Mouse (Mus musculus): ENCODE data around the gene Pask. TPM values are rescaled to one million over a fixed set of nuclear protein-coding genes. Genes with fewer than 3 reads are reported as not detected.
A peak's percentile ranks its signal among the peaks of the same experiment; 100 is the strongest.
"Not testable (repeated sequence)": the region's sequence is repeated elsewhere in the genome, so short reads cannot be mapped to it uniquely, and the experiment has no call there.

Gene Pask
- polyA plus RNA-seq, 1 experiment from 2014 or later, result 4.6 TPM

DNA sequence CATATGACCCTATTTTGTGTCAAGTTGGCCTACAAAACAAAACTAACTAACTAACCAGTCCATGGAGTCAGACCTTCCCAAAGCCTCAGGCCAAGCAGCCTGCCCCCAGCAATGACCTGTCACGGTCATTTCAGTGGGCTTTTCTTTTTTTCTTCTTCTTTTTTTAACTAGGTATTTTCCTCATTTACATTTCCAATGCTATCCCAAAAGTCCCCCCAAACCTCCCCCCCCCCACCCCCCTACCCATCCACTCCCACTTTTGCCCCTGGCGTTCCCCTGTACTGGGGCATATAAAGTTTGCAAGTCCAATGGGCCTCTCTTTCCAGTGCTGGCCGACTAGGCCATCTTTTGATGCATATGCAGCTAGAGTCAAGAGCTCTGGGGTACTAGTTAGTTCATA is 48.8 kb downstream of the Pask start:
- H3K4me2 ChIP-seq (ENCODE audit: low read depth, low read length); H3K9me3 ChIP-seq (ENCODE audit: control insufficient read depth, low read length); ATAC-seq (ENCODE audit: low read depth); H3K27me3 ChIP-seq (ENCODE audit: control insufficient read depth, insufficient read depth, low read length); H3K4me3 ChIP-seq (ENCODE audit: low read depth, low read length); H3K4me1 ChIP-seq (ENCODE audit: control insufficient read depth, insufficient read depth, low read length); H3K27ac ChIP-seq (ENCODE audit: low read depth, low read length); H3K9ac ChIP-seq (replicated peaks; ENCODE audit: low read depth, low read length): not testable (repeated sequence)
- H3K36me3 ChIP-seq (ENCODE audit: control insufficient read depth, insufficient read depth, low read length), result peaks cover 19% of the 10 kb centered on the region
- 88% methylated on average over 3 of the region's 3 CpGs for WGBS

DNA sequence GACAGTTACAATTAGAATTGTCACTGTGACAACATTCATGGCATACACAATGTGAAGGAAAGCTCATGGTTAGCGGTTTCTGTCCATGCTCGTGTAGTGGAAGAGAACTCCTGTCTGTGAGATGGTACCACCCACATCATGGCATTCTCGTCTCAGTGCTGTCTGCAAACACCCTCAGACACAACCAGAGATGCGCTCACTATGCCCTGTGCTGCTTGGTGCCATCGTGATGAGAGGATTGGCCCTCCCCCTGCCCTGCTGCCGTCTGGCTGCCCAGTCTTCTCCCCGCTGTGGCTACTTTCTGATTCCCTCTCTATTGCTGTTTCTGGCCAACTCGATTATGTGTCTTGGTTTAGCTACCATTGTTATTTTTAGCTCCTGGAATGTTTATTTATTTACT is 51.3 kb downstream of the Pask start:
- ATAC-seq (ENCODE audit: low read depth), result no peak
- H3K27me3 ChIP-seq (ENCODE audit: control insufficient read depth, insufficient read depth, low read length), result no peaks in the 10 kb centered on the region
- no peak overlapping the region for H3K4me3 ChIP-seq (ENCODE audit: low read depth, low read length)
- H3K4me1 ChIP-seq (ENCODE audit: control insufficient read depth, insufficient read depth, low read length), result no peaks in the 10 kb centered on the region
- no peak overlapping the region for H3K9ac ChIP-seq (replicated peaks; ENCODE audit: low read depth, low read length)
- H3K9me3 ChIP-seq (ENCODE audit: control insufficient read depth, low read length), result no peaks in the 10 kb centered on the region
- WGBS, result 81% methylated on average over 8 of the region's 8 CpGs
- H3K36me3 ChIP-seq (ENCODE audit: control insufficient read depth, insufficient read depth, low read length), result peaks cover 10% of the 10 kb centered on the region
- no peak overlapping the region for H3K4me2 ChIP-seq (ENCODE audit: low read depth, low read length)
- no peak overlapping the region for H3K27ac ChIP-seq (ENCODE audit: low read depth, low read length)

DNA sequence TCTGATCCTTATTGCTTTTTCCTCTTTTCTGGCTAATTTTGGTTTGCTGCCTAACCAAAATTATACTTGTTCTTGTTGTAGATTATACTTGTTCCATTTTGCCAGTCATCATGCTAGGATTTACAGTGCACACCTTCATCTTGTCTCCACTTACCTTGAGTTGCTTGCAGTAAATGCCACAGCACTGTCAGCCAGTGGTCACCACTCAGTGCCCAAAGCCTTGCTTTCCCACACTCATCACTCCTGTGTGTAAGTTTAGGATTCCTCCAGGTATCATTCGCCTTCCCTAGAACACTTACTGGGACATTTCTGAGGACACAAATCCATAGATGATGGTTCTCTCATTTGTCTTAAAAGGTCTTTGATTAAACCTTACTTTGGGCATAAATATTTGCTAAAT is 51.7 kb downstream of the Pask start:
- H3K36me3 ChIP-seq (ENCODE audit: control insufficient read depth, insufficient read depth, low read length), result peaks cover 6% of the 10 kb centered on the region
- no peaks in the 10 kb centered on the region for H3K9me3 ChIP-seq (ENCODE audit: control insufficient read depth, low read length)
- no peak overlapping the region for H3K27ac ChIP-seq (ENCODE audit: low read depth, low read length)
- no peaks in the 10 kb centered on the region for H3K4me1 ChIP-seq (ENCODE audit: control insufficient read depth, insufficient read depth, low read length)
- no peak overlapping the region for H3K4me2 ChIP-seq (ENCODE audit: low read depth, low read length)
- no peaks in the 10 kb centered on the region for H3K27me3 ChIP-seq (ENCODE audit: control insufficient read depth, insufficient read depth, low read length)
- ATAC-seq (ENCODE audit: low read depth), result no peak
- H3K4me3 ChIP-seq (ENCODE audit: low read depth, low read length), result no peak overlapping the region
- WGBS, result 96% methylated on average over 1 of the region's 1 CpGs
- no peak overlapping the region for H3K9ac ChIP-seq (replicated peaks; ENCODE audit: low read depth, low read length)

DNA sequence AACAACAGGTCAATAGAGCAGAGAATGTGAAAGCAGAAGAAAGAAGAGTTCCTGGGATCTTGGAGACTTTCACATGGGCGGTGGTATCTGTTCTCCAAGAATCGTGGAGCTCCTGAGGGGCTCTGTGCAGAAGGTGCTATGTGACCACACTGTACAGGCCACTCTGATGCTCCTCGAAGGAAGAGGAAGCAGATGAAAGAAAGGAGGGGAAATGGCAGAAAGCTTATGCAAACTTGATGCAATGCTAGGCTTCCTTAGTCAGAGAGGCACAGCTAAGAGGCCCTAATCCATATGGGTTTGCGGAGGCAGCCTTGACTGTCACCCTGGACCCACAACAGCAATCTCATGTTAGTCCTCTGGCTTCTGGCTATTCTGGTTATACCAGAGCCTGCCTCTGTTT is 52.3 kb downstream of the Pask start:
- Histone ChIP-seq H3K9ac (replicated peaks; ENCODE audit: low read depth, low read length) (no peak overlapping the region), H3K4me3 (ENCODE audit: low read depth, low read length) (no peak overlapping the region), H3K4me1 (ENCODE audit: control insufficient read depth, insufficient read depth, low read length) (no peaks in the 10 kb centered on the region), H3K4me2 (ENCODE audit: low read depth, low read length) (no peak overlapping the region), H3K9me3 (ENCODE audit: control insufficient read depth, low read length) (no peaks in the 10 kb centered on the region), H3K27ac (ENCODE audit: low read depth, low read length) (no peak overlapping the region), H3K36me3 (ENCODE audit: control insufficient read depth, insufficient read depth, low read length) (peaks cover 4% of the 10 kb centered on the region; the same call in 1 of the 2 replicates), H3K27me3 (ENCODE audit: control insufficient read depth, insufficient read depth, low read length) (no peaks in the 10 kb centered on the region)
- no peak for ATAC-seq (ENCODE audit: low read depth)
- 87% methylated on average over 4 of the region's 4 CpGs for WGBS

DNA sequence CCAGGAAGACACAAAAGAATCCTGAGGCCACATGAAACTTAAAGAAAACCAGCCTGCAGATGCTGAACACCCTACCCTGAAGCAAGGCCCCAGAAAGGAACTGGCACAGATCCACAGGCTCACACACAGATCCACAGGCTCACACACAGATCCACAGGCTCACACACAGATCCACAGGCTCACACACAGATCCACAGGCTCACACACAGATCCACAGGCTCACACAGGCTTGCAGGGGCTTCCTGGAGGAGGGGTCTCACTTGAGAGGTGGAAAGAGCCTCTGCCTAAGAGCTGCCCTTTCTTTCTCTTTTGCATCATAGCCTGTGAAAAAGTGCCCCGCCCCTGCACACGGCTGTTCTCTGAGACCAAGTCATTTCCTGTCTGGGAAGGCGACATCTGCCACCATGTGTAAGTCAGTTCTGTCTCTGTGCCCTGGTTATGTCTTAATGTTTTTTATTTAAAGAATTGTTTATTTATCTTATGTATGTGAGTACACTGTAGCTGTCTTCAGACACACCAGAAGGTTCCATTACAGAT is 53.5 kb downstream of the Pask start:
- Histone ChIP-seq H3K4me1 (ENCODE audit: control insufficient read depth, insufficient read depth, low read length) (no peaks in the 10 kb centered on the region), H3K4me2 (ENCODE audit: low read depth, low read length) (no peak overlapping the region), H3K27ac (ENCODE audit: low read depth, low read length) (no peak overlapping the region), H3K4me3 (ENCODE audit: low read depth, low read length) (no peak overlapping the region), H3K27me3 (ENCODE audit: control insufficient read depth, insufficient read depth, low read length) (no peaks in the 10 kb centered on the region), H3K9ac (replicated peaks; ENCODE audit: low read depth, low read length) (no peak overlapping the region), H3K36me3 (ENCODE audit: control insufficient read depth, insufficient read depth, low read length) (no peaks in the 10 kb centered on the region), H3K9me3 (ENCODE audit: control insufficient read depth, low read length) (no peaks in the 10 kb centered on the region)
- 63% methylated on average over 3 of the region's 3 CpGs for WGBS
- ATAC-seq (ENCODE audit: low read depth), result no peak

DNA sequence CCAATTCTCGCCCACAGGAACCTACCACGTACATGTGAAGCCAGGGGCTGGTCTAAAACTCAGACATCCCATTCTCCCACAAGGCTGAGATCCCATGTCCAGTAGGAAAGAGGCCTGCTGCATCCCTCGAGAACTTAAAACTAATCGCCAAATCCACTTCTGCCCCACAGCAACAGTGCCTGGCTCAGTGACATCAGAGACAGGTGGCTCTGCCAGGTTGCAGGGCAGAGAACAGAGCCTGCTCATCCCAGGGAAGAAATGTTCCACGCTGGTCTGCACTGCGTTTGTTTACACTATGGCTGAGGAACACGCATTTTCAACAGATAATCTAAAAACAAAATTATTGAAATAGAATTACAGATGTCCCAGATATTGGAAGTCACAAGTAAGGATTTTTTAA is 66.2 kb downstream of the Pask start:
- Histone ChIP-seq H3K9me3 (ENCODE audit: control insufficient read depth, low read length) (no peaks in the 10 kb centered on the region), H3K4me2 (ENCODE audit: low read depth, low read length) (no peak overlapping the region), H3K4me3 (ENCODE audit: low read depth, low read length) (no peak overlapping the region), H3K36me3 (ENCODE audit: control insufficient read depth, insufficient read depth, low read length) (no peaks in the 10 kb centered on the region), H3K4me1 (ENCODE audit: control insufficient read depth, insufficient read depth, low read length) (no peaks in the 10 kb centered on the region), H3K27ac (ENCODE audit: low read depth, low read length) (no peak overlapping the region), H3K27me3 (ENCODE audit: control insufficient read depth, insufficient read depth, low read length) (no peaks in the 10 kb centered on the region), H3K9ac (replicated peaks; ENCODE audit: low read depth, low read length) (no peak overlapping the region)
- 83% methylated on average over 7 of the region's 7 CpGs for WGBS
- no peak for ATAC-seq (ENCODE audit: low read depth)

DNA sequence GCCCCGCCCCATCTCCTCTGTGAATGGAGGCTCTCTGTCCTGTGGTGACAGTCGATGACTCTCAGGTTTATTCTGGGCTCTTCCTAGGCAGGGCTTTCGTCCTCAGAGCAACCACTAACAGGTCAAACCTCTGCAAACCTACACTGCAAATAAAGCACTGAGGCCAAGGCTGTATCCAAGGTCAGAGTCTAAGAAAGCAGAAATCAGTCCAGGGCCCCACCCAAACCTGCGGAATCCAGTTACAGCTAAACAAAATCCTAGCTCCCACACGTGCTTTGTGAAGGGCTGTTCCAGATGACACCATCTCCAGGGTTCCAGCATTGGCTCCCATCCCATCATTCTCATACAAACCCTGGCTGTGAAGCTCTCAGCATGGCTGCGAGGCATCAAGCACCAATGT is 67.7 kb downstream of the Pask start:
- no peaks in the 10 kb centered on the region for H3K27me3 ChIP-seq (ENCODE audit: control insufficient read depth, insufficient read depth, low read length)
- no peaks in the 10 kb centered on the region for H3K4me1 ChIP-seq (ENCODE audit: control insufficient read depth, insufficient read depth, low read length)
- no peak overlapping the region for H3K9ac ChIP-seq (replicated peaks; ENCODE audit: low read depth, low read length)
- H3K27ac ChIP-seq (ENCODE audit: low read depth, low read length), result no peak overlapping the region
- no peak overlapping the region for H3K4me3 ChIP-seq (ENCODE audit: low read depth, low read length)
- no peaks in the 10 kb centered on the region for H3K36me3 ChIP-seq (ENCODE audit: control insufficient read depth, insufficient read depth, low read length)
- H3K9me3 ChIP-seq (ENCODE audit: control insufficient read depth, low read length), result no peaks in the 10 kb centered on the region
- no peak for ATAC-seq (ENCODE audit: low read depth)
- no peak overlapping the region for H3K4me2 ChIP-seq (ENCODE audit: low read depth, low read length)
- WGBS, result 78% methylated on average over 6 of the region's 6 CpGs

DNA sequence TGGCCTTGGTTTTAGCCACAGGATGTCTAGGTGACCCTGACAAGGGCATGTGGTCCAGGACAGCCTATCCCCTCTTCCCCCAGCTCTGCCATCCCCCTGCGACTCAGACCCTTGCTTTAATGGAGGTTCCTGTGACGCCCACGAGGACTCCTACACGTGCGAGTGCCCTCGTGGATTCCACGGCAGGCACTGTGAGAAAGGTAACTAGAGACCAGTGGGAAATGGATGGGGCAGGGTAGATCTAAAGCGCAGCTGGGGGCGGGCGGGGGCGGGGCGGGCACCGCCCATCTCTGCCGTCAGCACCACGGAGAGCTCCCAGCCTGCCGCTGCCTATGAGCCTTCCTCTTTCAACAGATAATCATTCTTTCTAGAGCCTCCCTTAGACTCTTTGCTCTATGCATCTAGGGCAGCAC is 70.9 kb downstream of the Pask start:
- peak overlapping the region; percentile 2; the same call in 1 of the 2 replicates for H3K4me3 ChIP-seq (ENCODE audit: low read depth, low read length)
- WGBS, result 2% methylated on average over 16 of the region's 16 CpGs
- H3K9ac ChIP-seq (replicated peaks; ENCODE audit: low read depth, low read length), result no peak overlapping the region
- peak overlapping the region; percentile 17; the same call in 1 of the 2 replicates for H3K4me2 ChIP-seq (ENCODE audit: low read depth, low read length)
- H3K36me3 ChIP-seq (ENCODE audit: control insufficient read depth, insufficient read depth, low read length), result no peaks in the 10 kb centered on the region
- H3K9me3 ChIP-seq (ENCODE audit: control insufficient read depth, low read length), result no peaks in the 10 kb centered on the region
- H3K27me3 ChIP-seq (ENCODE audit: control insufficient read depth, insufficient read depth, low read length), result no peaks in the 10 kb centered on the region
- ATAC-seq (ENCODE audit: low read depth), result peak; percentile 51; the same call in 1 of the 2 replicates
- H3K27ac ChIP-seq (ENCODE audit: low read depth, low read length), result no peak overlapping the region
- H3K4me1 ChIP-seq (ENCODE audit: control insufficient read depth, insufficient read depth, low read length), result no peaks in the 10 kb centered on the region

DNA sequence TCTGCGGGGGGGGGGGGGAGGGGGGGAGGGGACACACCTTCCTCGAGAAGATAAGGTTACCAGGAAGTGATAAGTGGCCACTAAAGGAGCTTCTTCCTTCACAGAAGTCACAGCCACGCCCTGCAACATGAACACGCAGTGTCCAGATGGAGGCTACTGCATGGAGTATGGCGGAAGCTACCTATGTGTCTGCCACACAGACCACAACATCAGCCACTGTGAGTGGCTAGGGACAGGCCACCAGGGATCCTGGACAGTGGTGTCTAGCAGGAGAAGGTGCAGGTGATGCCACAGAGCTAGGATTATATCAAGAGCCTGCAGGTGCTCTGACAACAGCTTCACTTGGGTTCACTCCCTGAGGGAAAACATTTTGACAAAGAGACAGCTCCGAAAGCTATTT is 71.5 kb downstream of the Pask start:
- Histone ChIP-seq H3K36me3 (ENCODE audit: control insufficient read depth, insufficient read depth, low read length) (no peaks in the 10 kb centered on the region), H3K27ac (ENCODE audit: low read depth, low read length) (no peak overlapping the region), H3K4me2 (ENCODE audit: low read depth, low read length) (no peak overlapping the region), H3K4me1 (ENCODE audit: control insufficient read depth, insufficient read depth, low read length) (no peaks in the 10 kb centered on the region), H3K9ac (replicated peaks; ENCODE audit: low read depth, low read length) (no peak overlapping the region), H3K9me3 (ENCODE audit: control insufficient read depth, low read length) (no peaks in the 10 kb centered on the region), H3K4me3 (ENCODE audit: low read depth, low read length) (no peak overlapping the region), H3K27me3 (ENCODE audit: control insufficient read depth, insufficient read depth, low read length) (no peaks in the 10 kb centered on the region)
- no peak for ATAC-seq (ENCODE audit: low read depth)
- 91% methylated on average over 5 of the region's 6 CpGs for WGBS
